Mouse (Mus musculus) common myeloid progenitor, adult 5-6 weeks (primary cell): ENCODE measurements around the gene Plcb4. TPM values are rescaled to one million over a fixed set of nuclear protein-coding genes. Genes with fewer than 3 reads are reported as not detected.

Experiments
- ATAC-seq: replicated peaks from 2 replicates; pipeline ENCODE4 v1.8.0; 2016; ENCODE audit warnings: low read depth, mild to moderate bottlenecking, moderate TSS enrichment, inconsistent platforms; ENCODE audit not compliant: poor library complexity, severe bottlenecking
- total RNA-seq: library from RNA; stranded (forward); fragments of 200-1000, 187-1606 nt; gene quantifications from 2 replicates; pipeline ENCODE4 v1.2.3, GENCODE M21; 2017

The Plcb4 gene
- total RNA-seq, 1 experiment from 2014 or later = 34.9 TPM

DNA sequence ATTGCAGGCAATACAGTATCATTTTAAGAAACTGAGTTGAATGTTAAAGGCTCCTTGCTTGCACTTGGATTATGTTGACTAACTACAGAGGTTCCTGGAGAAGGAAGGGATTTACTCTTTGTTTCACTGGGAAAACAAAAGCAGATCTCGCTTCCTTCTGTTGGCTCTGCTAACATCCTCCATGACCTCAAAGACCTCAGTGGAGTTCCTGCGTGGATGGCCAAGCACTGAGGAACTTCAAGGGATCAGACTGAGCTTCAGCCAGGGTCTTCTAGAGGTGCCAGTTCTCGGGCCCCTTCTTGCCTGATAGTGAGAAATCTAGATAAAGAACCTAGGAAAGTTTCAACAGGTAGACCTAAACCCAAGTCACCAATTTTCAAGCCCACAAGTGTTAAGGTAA, 258.2 kb downstream of the Plcb4 start:
- ATAC-seq = no peak

DNA sequence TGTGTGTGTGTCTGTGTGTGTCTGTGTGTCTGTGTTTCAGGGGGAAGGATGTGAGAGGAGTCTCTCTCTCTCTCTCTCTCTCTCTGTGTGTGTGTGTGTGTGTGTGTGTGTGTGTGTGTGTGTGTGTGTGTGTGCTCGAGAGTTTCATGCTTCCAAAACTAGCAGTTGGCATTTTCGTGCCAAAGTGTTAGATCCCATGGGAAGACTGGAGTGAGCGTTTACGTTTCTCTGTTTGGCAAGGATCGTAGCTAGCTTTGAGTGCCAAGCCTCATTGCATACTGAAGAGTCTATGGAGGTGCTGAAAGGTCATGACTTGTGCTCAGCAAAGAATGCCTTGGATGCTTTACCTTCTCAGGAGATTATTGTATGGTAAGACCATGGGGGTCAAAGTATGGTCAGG, 259.3 kb downstream of the Plcb4 start:
- ATAC-seq = no peak

DNA sequence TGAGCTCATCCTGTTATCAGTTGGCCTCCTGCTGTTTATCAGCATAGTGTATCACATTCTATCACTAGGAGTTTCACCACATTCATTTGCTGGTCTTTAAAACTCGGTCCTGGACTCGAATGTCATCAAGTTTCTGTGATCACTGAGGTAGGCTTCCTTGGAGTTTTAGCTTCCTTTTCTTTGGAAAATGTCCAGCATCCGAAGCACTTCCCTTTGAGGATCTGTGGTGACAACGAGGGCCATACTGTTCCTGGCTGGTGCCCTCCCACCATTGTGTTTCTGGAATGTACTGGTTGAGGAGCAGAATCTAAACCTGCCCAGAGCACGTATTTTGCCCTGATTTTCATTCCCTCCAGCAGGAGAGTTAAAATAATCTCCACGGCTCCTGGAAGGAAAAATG, 260.8 kb downstream of the Plcb4 start:
- no peak for ATAC-seq

DNA sequence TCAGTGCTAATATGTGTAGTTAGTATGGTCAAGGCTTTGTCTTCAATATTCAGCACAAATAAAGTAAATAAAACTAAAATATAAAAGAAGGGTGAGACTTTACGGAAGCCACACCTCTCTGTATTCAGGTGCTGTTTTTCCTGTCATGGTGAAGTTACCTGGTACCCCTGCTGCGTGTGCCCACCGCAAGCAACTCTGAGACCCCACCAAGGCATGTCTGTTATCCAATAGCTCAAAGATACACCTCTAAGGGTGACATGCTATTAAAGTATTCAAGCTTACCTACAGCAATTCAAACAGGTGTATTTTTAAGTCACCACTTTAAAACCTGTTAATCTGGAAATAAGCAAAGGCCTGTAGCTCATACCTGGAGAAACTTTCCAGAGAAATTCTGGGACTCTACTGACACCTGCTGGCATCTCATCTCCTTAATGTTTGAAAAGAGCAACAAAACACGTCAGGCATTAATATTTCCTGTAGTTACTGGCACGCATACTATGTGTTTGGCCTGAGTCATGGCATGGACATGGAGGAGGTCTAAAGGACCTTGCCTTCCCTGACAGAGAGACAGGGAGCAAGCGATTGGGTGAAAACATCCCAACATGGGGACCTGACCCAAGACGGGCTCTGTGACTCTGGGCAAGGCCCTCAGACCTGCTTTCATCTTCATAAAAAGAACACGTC, 268.0 kb downstream of the Plcb4 start:
- peak; percentile 68; the same call in 1 of the 2 replicates for ATAC-seq

DNA sequence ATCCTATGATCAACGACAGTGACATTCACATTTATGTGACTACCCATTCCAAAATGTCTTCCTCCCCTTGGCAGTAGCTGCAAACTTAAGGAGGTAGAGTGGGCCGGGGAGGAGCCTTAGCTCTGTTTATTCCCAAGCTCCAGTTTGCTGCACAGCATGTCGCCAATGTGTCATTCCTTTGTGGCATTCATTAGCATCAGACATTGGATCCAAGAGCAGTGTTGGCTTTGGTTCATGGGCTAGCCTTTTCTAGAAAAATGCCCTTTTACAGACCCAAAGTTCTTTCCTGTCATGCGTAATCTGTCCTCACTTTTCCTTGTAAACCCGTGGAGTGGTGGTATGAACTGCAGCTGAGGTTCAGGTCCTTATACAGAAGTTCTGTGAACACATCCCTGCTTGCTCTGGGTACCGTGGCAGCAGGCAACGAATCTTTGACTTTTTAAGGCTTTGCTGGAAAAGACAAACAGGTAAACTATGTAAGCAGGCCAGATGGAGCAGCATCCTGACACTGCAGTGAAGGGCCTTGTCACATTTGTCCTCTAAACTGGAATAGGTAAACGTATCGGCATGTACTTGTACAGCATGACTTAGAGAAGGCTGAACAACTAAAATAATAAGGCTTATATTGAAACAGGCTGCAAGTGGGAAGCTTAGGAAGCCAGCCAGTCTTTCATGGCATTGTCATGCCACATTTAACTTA, 270.4 kb downstream of the Plcb4 start:
- ATAC-seq = no peak

DNA sequence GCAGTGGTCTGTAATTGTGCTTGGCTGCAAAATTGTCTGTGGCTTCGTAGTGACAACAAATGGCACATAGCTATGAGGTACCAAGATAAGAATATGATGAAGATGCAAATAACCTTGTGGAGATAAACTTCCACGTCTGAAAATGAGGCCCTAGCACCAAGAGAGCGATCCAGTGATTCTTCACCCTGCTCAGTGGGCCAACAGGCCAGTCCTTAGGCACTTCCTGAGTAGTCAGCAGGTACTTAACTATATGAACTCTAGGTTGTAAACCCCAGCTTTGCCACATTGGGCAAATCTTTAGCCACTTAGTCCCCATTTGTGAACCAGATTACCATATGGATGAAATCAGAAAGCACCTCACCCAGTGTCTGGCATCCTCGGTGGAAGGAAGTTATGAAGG, 271.9 kb downstream of the Plcb4 start:
- no peak for ATAC-seq

DNA sequence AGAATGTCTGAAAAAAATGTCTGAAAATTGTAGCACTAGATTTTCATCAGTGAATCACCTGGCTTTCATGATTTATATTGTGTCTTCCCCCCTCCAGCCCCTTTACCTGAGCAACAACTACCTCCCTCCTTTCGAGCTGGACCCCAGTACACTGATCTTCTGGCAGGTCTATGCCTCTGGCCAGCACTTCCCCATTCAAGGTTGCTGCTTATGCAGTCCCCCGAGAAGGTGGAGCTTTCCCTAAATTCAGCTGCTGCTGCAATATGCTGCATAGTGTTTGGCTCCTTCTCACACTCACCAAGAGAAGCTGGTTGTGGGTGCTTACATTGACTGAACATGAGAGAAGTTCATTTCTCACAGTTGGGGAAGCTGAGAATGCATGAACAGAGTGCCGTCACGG, 273.8 kb downstream of the Plcb4 start:
- peak; percentile 44; the same call in 1 of the 2 replicates for ATAC-seq

DNA sequence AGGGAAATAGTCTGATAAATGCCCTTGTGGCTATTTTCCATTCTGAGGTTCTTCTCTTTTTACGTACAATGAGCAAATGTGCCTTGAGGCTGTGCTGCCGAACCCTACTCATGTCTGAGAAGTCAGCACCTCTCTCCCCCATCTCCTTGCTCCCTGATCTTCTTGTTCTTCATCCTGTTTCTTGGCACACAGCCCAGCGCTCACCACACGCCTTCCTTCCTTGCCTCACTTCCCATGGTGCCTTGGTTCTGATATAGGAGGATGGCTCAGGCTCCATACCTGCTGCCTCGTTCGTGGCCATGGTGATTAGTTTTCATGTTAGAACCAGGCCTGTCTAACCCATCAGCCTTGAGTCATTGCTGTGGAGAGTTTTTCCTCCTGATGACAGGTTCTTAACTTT, 277.6 kb downstream of the Plcb4 start:
- ATAC-seq = peak; percentile 53; the same call in 1 of the 2 replicates

DNA sequence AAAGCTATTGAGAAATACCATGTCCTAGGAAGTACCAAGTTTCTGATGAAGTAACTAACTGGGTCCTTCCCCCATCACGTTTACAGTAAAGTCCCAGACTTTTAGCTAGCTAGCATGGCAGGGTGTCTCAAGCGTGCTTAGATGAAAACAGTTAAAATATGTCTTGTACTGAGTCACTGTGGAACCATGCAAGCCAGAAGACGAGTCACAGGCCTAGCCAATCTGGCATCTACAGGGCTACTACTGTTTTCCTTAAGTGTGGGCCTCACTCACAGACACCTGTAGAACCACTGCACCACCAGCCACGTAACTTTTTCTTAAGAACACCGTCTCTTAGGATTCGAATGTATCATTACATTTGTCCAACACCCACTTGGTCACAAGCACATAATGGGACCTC, 278.8 kb downstream of the Plcb4 start:
- no peak for ATAC-seq

DNA sequence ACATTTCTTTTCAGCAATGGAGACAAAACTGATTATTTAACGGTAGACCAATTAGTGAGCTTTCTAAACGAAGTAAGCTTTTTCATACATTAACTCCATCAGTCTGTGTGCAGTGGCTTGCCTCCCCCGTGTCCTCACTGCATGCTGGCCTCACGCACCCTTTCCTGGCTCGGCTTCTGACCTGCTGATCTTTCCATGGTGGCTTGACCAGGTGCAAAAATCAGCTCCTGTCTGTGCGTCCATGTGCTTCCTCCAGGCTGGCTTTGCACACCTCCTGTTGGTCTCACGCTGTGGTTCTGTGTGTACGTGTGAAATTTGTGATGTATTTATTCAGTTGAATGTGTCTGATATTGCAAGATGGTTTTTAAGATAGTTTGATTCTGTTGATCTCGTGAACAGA, 281.1 kb downstream of the Plcb4 start:
- no peak for ATAC-seq

DNA sequence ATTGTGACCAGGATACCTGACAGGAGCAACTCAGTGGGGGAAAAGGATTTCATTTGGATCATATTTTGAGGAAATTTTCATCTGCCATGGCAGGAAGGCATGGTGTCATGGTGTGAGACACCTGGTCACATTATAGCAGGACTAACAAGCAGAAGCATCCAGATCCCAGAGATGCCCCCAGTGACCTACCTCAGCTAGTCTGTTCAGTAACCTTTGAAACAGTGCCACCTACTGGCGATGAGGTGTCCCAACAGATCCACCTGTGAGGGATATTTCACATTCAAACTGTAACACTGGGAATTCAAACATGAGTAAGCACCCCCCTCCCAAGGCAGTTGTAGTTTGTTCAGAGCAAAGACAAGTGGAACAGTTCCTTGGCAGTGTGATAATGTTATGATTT, 289.0 kb downstream of the Plcb4 start:
- no peak for ATAC-seq

DNA sequence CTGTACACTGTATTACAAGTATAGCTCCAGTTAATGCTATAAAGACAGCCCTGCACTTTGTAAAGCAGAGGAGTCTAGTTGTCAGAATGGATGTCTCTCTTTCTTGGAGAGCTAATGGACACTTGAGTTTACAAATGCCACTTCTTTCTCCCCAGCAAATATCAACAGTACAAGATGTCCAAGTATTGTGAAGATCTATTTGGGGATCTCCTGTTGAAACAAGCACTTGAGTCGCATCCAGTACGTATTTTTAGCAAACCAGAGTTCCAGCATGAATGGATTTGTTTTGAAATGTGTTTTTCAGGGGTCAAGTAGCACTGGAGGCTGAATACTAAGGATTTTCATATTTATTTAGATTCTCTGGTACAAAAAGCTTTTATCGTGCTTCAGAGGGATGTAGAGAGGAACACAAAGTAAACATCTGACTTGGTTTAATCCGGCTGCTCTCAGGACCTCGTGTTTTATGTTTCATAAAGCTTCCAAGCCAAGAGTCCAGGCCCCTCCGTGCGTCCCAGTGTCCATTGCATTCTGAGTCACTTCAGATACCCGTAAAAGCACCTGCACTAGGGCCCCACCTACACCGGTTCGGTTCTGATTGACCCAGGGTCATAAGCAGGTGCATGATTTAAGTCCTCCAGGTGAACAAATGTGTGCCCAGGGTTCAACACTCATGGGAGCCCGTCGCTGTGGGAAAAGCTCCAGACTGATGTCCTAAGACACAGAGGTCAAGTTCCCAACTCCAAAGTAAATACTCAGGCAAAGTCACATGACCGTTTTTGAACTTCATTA, 296.1 kb downstream of the Plcb4 start:
- no peak for ATAC-seq

DNA sequence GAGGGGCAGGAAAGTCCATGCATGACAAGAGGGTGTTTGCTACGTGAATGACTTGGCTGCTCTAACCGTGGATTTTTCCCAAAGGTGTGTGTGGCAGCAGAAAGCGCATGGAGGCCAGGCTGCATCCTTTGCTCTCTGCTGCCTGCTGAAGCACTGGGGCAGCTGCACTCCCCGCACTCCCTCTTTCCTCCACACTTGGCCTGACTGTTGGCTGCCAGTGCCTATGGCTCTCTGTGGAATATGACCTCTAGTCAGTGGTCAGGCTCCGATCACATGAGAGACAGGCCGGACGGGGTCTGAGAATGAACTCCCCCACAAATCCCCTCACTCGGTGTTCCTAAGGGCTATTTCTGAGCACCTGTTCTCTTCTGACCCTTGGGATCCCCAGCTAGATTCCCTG, 297.0 kb downstream of the Plcb4 start:
- no peak for ATAC-seq

DNA sequence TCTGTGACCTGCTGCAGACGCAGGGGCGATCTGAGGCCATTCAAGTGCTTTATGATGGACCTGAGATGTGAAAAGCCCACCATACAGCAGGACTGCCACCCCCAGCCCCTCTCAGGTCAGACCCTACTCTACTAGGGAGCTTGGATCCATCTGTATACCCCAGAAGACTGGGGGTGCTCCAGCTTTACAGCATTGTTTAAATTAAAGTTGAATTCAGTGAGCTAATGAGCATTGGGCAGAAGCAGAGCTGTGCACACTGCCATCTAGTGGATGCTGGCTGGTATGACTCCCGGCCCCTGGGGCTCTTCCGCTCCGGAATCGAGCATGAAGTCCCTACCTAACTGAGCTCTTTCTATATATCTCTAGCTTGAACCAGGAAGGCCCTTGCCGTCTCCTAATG, 298.9 kb downstream of the Plcb4 start:
- ATAC-seq = peak; percentile 99

DNA sequence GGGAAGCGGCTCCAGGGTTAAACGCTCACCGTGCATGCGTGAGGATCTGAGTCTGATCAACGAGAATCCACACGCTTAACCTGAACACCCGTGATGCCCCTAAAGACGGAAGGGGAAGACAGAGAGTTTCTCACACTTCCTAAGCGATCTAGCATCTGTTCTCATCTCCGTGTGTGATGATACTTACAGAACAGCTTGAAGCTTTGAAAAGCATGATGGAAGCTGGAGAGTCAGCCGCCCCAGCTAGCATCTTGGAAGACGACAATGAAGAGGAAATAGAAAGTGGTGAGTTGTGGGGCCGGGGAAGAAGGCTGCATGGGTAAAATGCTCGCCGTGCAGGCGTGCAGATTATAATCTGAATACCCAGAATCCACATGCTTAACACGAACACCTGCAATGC, 299.6 kb downstream of the Plcb4 start:
- no peak for ATAC-seq

DNA sequence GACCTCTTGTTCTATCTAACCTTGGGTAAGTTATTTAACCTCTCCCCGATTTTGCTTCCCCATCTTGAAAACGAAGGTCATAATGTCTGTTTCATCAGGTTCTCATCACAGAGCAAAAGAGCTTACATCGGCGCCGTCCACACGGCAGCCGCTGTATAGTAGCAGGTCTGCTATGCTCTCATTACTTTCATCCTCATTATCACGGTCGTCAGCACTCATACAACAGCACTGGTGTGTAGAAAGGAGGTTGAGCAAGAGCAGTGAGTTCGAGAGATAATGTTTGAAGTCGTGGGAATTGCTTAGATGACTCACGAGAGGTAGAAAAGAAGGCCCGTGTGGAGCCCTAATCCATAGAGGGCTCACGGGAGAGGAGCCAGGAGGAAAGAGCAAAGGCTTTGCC, 304.3 kb downstream of the Plcb4 start:
- no peak for ATAC-seq

DNA sequence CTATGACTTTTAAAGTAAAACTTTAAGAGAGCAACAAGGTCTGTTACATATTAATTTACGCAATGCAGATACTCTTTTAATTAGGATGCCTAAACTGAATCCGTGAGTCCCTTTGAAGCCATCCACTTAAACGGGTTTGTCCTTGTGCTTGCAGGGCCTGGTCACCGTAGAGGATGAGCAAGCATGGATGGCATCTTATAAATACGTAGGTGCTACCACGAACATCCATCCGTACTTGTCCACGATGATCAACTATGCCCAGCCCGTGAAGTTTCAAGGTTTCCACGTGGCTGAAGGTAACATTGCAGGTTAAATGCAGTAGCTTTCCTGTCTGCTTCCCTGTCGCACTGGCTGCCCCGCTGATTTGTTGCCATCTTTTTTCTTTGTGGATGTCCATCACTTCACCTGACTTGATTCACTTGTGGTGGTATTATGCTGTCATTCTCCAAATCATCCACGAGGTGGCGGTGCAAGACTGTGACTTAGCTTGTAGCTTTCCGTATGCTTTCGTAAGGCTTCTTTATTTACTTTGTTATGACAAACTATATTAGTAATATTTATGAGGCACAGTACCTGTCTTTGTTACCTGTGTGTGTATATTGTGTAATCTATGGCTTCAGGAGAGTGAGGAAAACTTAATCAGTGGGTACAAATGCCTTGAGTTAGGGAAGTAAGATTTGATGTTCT, 308.2 kb downstream of the Plcb4 start:
- ATAC-seq = peak; percentile 91

DNA sequence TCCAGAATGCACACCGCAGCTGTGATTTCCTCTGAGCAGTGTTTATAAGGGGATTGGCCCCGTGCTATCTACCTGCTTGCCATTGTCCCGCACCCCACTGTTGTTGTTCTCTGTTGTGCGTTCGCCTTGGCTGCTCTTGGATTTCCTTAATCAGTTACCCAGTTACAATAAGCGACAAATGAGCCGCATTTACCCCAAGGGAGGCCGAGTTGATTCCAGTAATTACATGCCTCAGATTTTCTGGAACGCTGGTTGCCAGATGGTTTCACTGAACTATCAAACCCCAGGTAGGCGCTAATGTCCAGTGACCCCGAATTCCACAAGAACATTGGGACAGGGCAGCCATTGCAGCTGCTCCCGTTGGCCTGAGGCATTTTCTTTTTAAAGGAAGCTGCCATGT, 309.3 kb downstream of the Plcb4 start:
- ATAC-seq = no peak

DNA sequence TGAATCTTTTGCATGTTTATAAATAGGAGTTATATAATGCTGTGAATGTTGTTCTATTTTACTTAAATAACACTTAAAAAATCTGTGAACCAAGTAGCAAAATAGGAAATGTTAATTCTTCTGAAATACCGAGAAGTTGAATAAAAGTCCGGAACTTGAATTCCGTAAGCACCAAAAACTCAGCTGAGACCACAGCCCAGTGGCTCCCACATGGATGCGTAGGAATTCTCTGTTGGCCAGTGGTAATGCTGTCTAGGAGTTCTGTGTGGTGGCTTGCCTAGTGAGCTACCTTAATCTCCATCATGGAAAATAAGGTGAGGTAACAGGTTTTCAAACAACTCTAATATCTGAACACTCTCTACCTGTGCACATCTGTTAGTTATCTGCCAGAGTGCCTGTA, 312.1 kb downstream of the Plcb4 start:
- no peak for ATAC-seq

DNA sequence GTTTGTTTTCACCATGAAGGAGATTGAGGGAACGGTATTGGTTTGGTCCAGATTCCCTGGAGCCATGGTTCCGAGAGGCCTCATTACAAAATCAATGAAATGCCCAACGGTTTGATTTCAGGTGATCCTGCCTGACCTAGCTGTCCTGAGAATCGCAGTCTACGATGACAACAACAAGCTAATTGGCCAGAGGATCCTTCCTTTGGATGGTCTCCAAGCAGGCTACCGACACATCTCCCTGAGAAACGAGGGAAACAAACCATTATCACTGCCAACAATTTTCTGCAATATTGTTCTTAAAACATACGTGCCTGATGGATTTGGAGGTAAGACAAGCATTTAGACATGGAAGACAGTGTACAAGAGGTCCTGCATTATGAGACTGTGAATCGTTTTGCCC, 317.2 kb downstream of the Plcb4 start:
- no peak for ATAC-seq

DNA sequence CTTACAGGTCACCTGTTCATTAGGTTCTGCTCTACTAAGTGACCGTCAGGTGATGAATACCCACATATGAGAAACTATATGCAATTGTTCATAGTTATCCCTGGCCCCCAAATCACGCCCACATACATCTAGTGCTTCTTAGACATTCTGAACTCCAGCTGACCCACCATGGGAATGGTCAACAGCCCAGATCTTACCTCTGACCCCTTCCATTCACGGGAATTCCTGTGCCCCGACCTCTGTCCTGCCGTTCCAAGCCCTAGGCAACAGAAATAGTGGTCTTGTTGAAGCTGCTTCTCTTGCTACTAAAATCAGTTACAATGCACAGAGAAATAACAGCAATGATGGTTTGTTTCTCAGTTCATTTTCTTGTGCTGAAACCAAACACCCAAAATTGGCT, 320.0 kb downstream of the Plcb4 start:
- no peak for ATAC-seq
